Mouse (Mus musculus) erythroblast, embryonic 14.5 days (primary cell): ENCODE results near the gene Tspoap1.

Source experiments
- GATA1 ChIP-seq: IDR thresholded peaks from 2 replicates; pipeline ENCODE4 v1.6.1; 2012; ENCODE audit warnings: low read length, inconsistent platforms, mixed read lengths
- TAL1 ChIP-seq: IDR thresholded peaks from 3 replicates; pipeline ENCODE4 v1.6.1; 2012; ENCODE audit warnings: low read length, inconsistent platforms, mixed read lengths

DNA sequence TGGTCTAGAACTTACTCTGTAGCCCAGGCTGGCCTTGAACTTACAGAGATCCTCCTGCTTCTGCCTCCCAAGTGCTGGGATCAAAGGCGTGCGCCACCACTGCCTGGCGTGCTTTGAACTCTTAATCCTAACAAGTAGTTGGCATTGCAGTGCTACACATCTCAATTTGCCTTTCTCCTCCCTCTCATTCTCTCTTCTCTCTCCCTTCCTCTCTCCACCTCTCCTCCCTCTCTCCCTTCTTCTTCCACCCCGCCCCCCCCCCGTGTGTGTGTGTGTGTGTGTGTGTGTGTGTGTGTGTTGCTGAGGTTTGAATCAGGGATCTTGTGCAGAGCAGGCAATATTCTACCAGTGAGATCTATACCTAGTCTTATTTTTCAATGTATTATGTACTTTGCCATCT lies 13.0 kb upstream of the Tspoap1 start:
- TF ChIP-seq GATA1 (no peak), TAL1 (no peak)
